ENCODE assay signal across 21 mouse cellular contexts in the genomic region with DNA sequence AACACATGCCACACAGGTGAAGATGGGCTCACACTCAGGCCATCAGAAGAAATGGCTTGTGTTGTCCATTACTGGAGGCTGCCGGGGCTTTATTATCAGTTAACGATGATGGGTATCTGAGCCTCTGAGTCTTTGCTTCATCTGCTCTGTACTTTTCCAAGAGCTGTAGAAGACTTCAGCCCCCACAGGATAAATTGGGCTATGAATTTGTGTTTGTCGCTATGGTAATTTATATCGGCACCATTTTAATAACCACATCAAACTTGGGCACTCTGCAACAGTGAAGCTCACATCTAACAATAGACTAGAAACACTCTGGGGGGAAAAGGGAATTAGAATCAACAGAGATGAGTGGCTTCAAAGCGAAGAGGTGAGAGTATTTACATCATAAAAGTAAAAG.
"Had no signal": no experiment of that assay in that cellular context is flagged by ENCODE, and none has a peak within 500 bp of the region (broad histone marks: within the 10 kb centered on the region; RNA-seq: fewer than 3 reads in every experiment).

No protein-coding gene starts in this region.

- H3K27ac ChIP-seq: lung, embryonic 15.5 days; macrophage; midbrain, embryonic 13.5 days; neural tube, embryonic 13.5 days; neural tube, embryonic 15.5 days had no signal

- ATAC-seq: lung, postnatal 0 days; midbrain, embryonic 13.5 days; midbrain, embryonic 16.5 days had no signal

- H3K9ac ChIP-seq: lung, embryonic 15.5 days; midbrain, embryonic 13.5 days; neural tube, embryonic 13.5 days; neural tube, embryonic 15.5 days had no signal

- H3K27me3 ChIP-seq: lung, embryonic 15.5 days; megakaryocyte, embryonic 14.5 days; midbrain, embryonic 13.5 days; neural tube, embryonic 13.5 days; neural tube, embryonic 15.5 days had no signal

- H3K4me2 ChIP-seq: lung, embryonic 15.5 days; midbrain, embryonic 11.5 days; midbrain, embryonic 13.5 days; neural tube, embryonic 13.5 days; neural tube, embryonic 15.5 days had no signal

- DNase-seq: lung, adult 2 months; lung, postnatal 14 days; lung, postnatal 36 days; retina, postnatal 1 day; right cerebral cortex, adult 18-20 months; right cerebral cortex, postnatal 25 days; right cerebral cortex, postnatal 4 days; spleen, adult 18-20 months; thymus, adult 18-20 months; thymus, postnatal 14 days; thymus, postnatal 36 days had no signal

- H3K4me1 ChIP-seq: lung, embryonic 15.5 days; megakaryocyte, embryonic 14.5 days; midbrain, embryonic 13.5 days; neural tube, embryonic 13.5 days; neural tube, embryonic 15.5 days had no signal

- H3K36me3 ChIP-seq: lung, embryonic 15.5 days; midbrain, embryonic 13.5 days; neural tube, embryonic 13.5 days; neural tube, embryonic 15.5 days had no signal

- H3K9me3 ChIP-seq: lung, embryonic 15.5 days; midbrain, embryonic 13.5 days; neural tube, embryonic 13.5 days; neural tube, embryonic 15.5 days had no signal

- H3K4me3 ChIP-seq: lung, embryonic 15.5 days; megakaryocyte, embryonic 14.5 days; midbrain, embryonic 13.5 days; myocyte; neural tube, embryonic 13.5 days; neural tube, embryonic 15.5 days had no signal
